Comparison of ENCODE assay signal across 8 mouse cellular contexts in genomic region chr3:142474349-142474983, GRCm38 (mm10). TPM values are rescaled to one million over a fixed set of nuclear protein-coding genes. Genes with fewer than 3 reads are reported as not detected.
DNase-seq lines count a peak whose midpoint lies in the region; ATAC-seq and TF ChIP-seq lines count a peak whose summit lies in the region.

No protein-coding gene starts in this region.

- no peak overlapping the region for H3K4me3 ChIP-seq in layer of hippocampus, adult 2 months
- no peak overlapping the region for H3K4me3 ChIP-seq in forebrain, embryonic 11.5 days (ENCODE audit: low read depth, low read length)
- no peak overlapping the region for H3K4me3 ChIP-seq in kidney, postnatal 0 days (replicated peaks; ENCODE audit: low read depth, low read length)

- no peak for DNase-seq in layer of hippocampus, adult 2 months (ENCODE audit: low spot score in 2 of 2)
- no peak for DNase-seq in layer of hippocampus, postnatal 36 days
- peak; percentile 59 for DNase-seq in MN1 (ENCODE audit: low spot score)
- no peak for DNase-seq in forebrain, embryonic 11.5 days (ENCODE audit: low spot score)
- peak; percentile 88 for DNase-seq in kidney, postnatal 0 days (ENCODE audit: low spot score)
- DNase-seq in layer of hippocampus, adult 11-12 months (ENCODE audit: low spot score), result no peak
- no peak for DNase-seq in cerebellum, adult 11-12 months

- H3K9me3 ChIP-seq in forebrain, embryonic 11.5 days (ENCODE audit: control insufficient read depth, low read length), result no peaks in the 10 kb centered on the region
- H3K9me3 ChIP-seq in kidney, postnatal 0 days (replicated peaks; ENCODE audit: low read length), result no peaks in the 10 kb centered on the region

- H3K36me3 ChIP-seq in forebrain, embryonic 11.5 days (ENCODE audit: control insufficient read depth, insufficient read depth, low read length), result no peaks in the 10 kb centered on the region
- H3K36me3 ChIP-seq in kidney, postnatal 0 days (ENCODE audit: insufficient read depth, low read length), result no peaks in the 10 kb centered on the region

- 0 out of 2 replicates have a peak overlapping the region, but pooled peaks have one; percentile 6 for H3K4me2 ChIP-seq in forebrain, embryonic 11.5 days (ENCODE audit: low read depth, low read length, severe bottlenecking)
- H3K4me2 ChIP-seq in kidney, postnatal 0 days (ENCODE audit: low read length), result peak overlapping the region; percentile 36

- H3K27ac ChIP-seq in layer of hippocampus, adult 2 months, result no peak overlapping the region
- H3K27ac ChIP-seq in forebrain, embryonic 11.5 days (ENCODE audit: low read depth, low read length), result no peak overlapping the region
- no peak overlapping the region for H3K27ac ChIP-seq in kidney, postnatal 0 days

- no peak overlapping the region for H3K9ac ChIP-seq in forebrain, embryonic 11.5 days (ENCODE audit: low read length)
- no peak overlapping the region for H3K9ac ChIP-seq in kidney, postnatal 0 days (ENCODE audit: low read depth, low read length)

- peak; percentile 94 for TF ChIP-seq CTCF in layer of hippocampus, adult 2 months (conservative IDR thresholded peaks at IDR 0.05)
- TF ChIP-seq CTCF in kidney, postnatal 0 days (IDR thresholded peaks at IDR 0.05; ENCODE audit: low read depth), result peak; percentile 95

- WGBS in forebrain, embryonic 11.5 days, result 25% methylated on average over 10 of the region's 11 CpGs
- WGBS in kidney, postnatal 0 days, result 16% methylated on average over 11 of the region's 11 CpGs

- H3K4me1 ChIP-seq in forebrain, embryonic 11.5 days (replicated peaks; ENCODE audit: control insufficient read depth, insufficient read depth, low read length), result no peaks in the 10 kb centered on the region
- H3K4me1 ChIP-seq in kidney, postnatal 0 days (replicated peaks; ENCODE audit: insufficient read depth, low read length), result no peaks in the 10 kb centered on the region

- H3K27me3 ChIP-seq in forebrain, embryonic 11.5 days (ENCODE audit: control insufficient read depth, insufficient read depth, low read length), result no peaks in the 10 kb centered on the region
- no peaks in the 10 kb centered on the region for H3K27me3 ChIP-seq in kidney, postnatal 0 days (ENCODE audit: insufficient read depth, low read length)

- peak; percentile 43; the same call in 1 of the 2 replicates for ATAC-seq in forebrain, embryonic 11.5 days (replicated peaks; ENCODE audit: low FRiP score)
- no peak for ATAC-seq in kidney, postnatal 0 days (replicated peaks; ENCODE audit: low FRiP score, low read depth)
- ATAC-seq in monocyte, adult 5-6 weeks (replicated peaks; ENCODE audit: insufficient number of reproducible peaks, low FRiP score, low TSS enrichment, poor library complexity, severe bottlenecking), result 0 out of 2 replicates have a peak, but pooled peaks have one; percentile 41

RNA-seq across cellular contexts. Expression of gene Gbp5, which starts 19.3 kb away (rescaled TPM):
- 1 to 10 TPM; 1.5 to 1.8 TPM for total RNA-seq in layer of hippocampus, adult 2 months (2021)
- 1 to 10 TPM; 2.5 to 3.9 TPM for total RNA-seq in layer of hippocampus, postnatal 36 days (2021)
- not detected in 2 replicates for polyA plus RNA-seq in forebrain, embryonic 11.5 days (2014; fragmentation: Nextera tagmentation; extraction: Ambion mirVana)
- 0.11 and 0.16 TPM in 2 replicates for polyA plus RNA-seq in kidney, postnatal 0 days (2015; fragmentation: Nextera tagmentation; extraction: Ambion mirVana)
- 12.7 to 31.6 TPM (median 16.9 TPM) in 3 replicates for total RNA-seq in monocyte, adult 5-6 weeks (2017)

RNA-seq across cellular contexts. Expression of gene Gbp7, which starts 55.7 kb away (rescaled TPM):
- total RNA-seq in layer of hippocampus, adult 2 months (2021), result 1 to 10 TPM; 2.6 to 3.3 TPM
- total RNA-seq in layer of hippocampus, postnatal 36 days (2021), result 1 to 10 TPM; 2.3 to 2.4 TPM
- 0.80 and 1.0 TPM in 2 replicates for polyA plus RNA-seq in forebrain, embryonic 11.5 days (2014; fragmentation: Nextera tagmentation; extraction: Ambion mirVana)
- polyA plus RNA-seq in kidney, postnatal 0 days (2015; fragmentation: Nextera tagmentation; extraction: Ambion mirVana), result 6.0 and 7.1 TPM in 2 replicates
- total RNA-seq in monocyte, adult 5-6 weeks (2017), result 13.6 to 60.0 TPM (median 22.9 TPM) in 3 replicates

Comparison
In these comparisons a context has a peak if more than half of its experiments do, and no peak if none do; other contexts are left out.
1. DNase-seq: peak in MN1 (single experiment) and kidney, postnatal 0 days (single experiment); none in layer of hippocampus, adult 2 months (0 of 2), layer of hippocampus, postnatal 36 days (0 of 2), forebrain, embryonic 11.5 days (single experiment), layer of hippocampus, adult 11-12 months (single experiment) and cerebellum, adult 11-12 months (single experiment).